Mouse (Mus musculus) midbrain, embryonic 14.5 days (tissue): Measurements from ENCODE around the gene Spon2. TPM values are rescaled to one million over a fixed set of nuclear protein-coding genes. Genes with fewer than 3 reads are reported as not detected.

Source experiments
- ATAC-seq: fragments of 200-750 bp; cut with Nextera tagmentation; 2 replicates; pipeline ENCODE4 v1.8.0; 2017; ENCODE audit warnings: moderate number of reproducible peaks, moderate library complexity; ENCODE audit not compliant: low FRiP score, low TSS enrichment
- DNase-seq: peaks from one replicate; pipeline ENCODE4 v3.0.0-alpha.2; 2015
- H3K27ac ChIP-seq: fragments of 300-500 bp; sonication (generic); replicated peaks from 2 replicates; pipeline ENCODE4 v1.5.1; 2014; ENCODE audit warnings: mild to moderate bottlenecking, low read depth, low read length, moderate library complexity
- H3K27me3 ChIP-seq: fragments of 300-500 bp; sonication (generic); 2 replicates; pipeline ENCODE4 v1.6.1; 2014; ENCODE audit warnings: low read length, control low read depth, mixed read lengths; ENCODE audit not compliant: control insufficient read depth, insufficient read depth
- H3K36me3 ChIP-seq: fragments of 300-500 bp; sonication (generic); 2 replicates; pipeline ENCODE4 v1.6.1; 2014; ENCODE audit warnings: low read length, control low read depth; ENCODE audit not compliant: control insufficient read depth, insufficient read depth
- H3K4me1 ChIP-seq: fragments of 300-500 bp; sonication (generic); 2 replicates; pipeline ENCODE4 v1.6.1; 2014; ENCODE audit warnings: mild to moderate bottlenecking, antibody characterized with exemption, low read length, control low read depth; ENCODE audit not compliant: control insufficient read depth, insufficient read depth
- H3K4me2 ChIP-seq: fragments of 300-500 bp; sonication (generic); 2 replicates; pipeline ENCODE4 v1.6.1; 2014; ENCODE audit warnings: mild to moderate bottlenecking, low read length, moderate library complexity
- H3K4me3 ChIP-seq: fragments of 300-500 bp; sonication (generic); replicated peaks from 2 replicates; pipeline ENCODE4 v1.5.1; 2014; ENCODE audit warnings: low read depth, low read length
- H3K9ac ChIP-seq: fragments of 300-500 bp; sonication (generic); replicated peaks from 2 replicates; pipeline ENCODE4 v1.6.1; 2014; ENCODE audit warnings: mild to moderate bottlenecking, low read length, moderate library complexity
- H3K9me3 ChIP-seq: fragments of 300-500 bp; sonication (generic); 2 replicates; pipeline ENCODE4 v1.6.1; 2016; ENCODE audit warnings: low read length, control low read depth, mixed read lengths; ENCODE audit not compliant: control insufficient read depth
- WGBS: fragments of 180-500 bp; shearing (Covaris S2); extraction: QIAGEN DNeasy Blood & Tissue Kit; methylation state at CpG from one replicate; pipeline ENCODE4 v1.1.7; 2014; 5-methylcytosine and 5-hydroxymethylcytosine counted together
- polyA plus RNA-seq: library from polyadenylated mRNA; unstranded; fragments of >200 nt; fragmentation: Nextera tagmentation; extraction: Ambion mirVana; gene quantifications from 2 replicates; pipeline ENCODE4 v1.2.1, GENCODE M21; 2014

Gene Spon2
- polyA plus RNA-seq, 1 experiment from 2014 or later: 1.6 TPM

DNA sequence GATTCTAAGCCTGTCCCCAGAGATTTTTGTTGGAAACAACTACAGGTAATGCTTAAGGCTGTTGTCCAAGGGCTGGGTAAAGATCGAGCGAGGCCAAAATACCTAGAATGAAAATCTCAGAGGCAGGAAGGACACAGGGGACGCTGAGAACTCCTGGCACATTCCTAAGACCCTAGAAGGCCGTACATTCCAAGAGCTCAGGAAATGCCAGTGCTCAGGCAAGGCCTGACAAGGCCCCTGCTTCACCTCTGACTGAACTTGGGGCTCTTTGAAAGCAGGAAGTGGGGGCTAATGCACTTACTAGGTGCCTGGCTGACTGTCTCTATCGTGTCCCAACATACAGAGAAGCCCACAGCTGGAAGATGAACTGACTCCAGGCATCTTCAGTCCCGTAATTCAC, 4.1 kb upstream of the Spon2 start:
- 85% methylated on average over 6 of the region's 6 CpGs for WGBS
- Histone ChIP-seq H3K4me2 (no peak overlapping the region), H3K9me3 (no peaks in the 10 kb centered on the region), H3K4me3 (no peak overlapping the region), H3K9ac (no peak overlapping the region), H3K36me3 (no peaks in the 10 kb centered on the region), H3K27ac (no peak overlapping the region), H3K4me1 (peaks cover 5% of the 10 kb centered on the region; the same call in 1 of the 2 replicates), H3K27me3 (no peaks in the 10 kb centered on the region)
- no peak for ATAC-seq
- no peak for DNase-seq

- ATAC-seq (no peak), DNase-seq (no peak)
- 83% methylated on average over 10 of the region's 10 CpGs for WGBS
- Histone ChIP-seq H3K27ac (no peak overlapping the region), H3K4me3 (no peak overlapping the region), H3K9ac (no peak overlapping the region), H3K9me3 (no peaks in the 10 kb centered on the region), H3K36me3 (no peaks in the 10 kb centered on the region), H3K4me2 (no peak overlapping the region), H3K4me1 (peaks cover 5% of the 10 kb centered on the region; the same call in 1 of the 2 replicates), H3K27me3 (no peaks in the 10 kb centered on the region)
Observed at GRCm38 (mm10) chr5:33220350-33221044, 2.2 kb upstream of the Spon2 start.

DNA sequence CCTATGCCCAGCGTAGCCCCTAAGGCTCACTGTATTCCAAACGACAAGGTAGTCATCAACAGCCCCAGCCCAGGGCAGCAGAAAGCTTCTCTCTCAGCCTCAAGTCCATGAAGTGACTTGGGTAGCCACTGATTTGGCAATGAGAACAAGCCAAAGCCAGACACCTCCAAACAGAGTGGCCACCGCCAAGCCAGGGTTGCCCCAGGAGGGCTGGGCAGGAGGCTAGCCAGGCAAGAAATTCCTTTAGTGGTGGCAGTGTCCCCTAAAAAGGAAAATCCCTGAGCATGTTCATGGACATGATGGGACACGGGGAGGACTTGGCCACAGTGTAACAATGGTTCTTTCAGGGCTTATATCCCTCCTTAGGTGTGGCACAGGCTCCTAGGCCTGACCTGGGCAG, 1.6 kb upstream of the Spon2 start:
- Histone ChIP-seq H3K9me3 (no peaks in the 10 kb centered on the region), H3K4me3 (no peak overlapping the region)
- WGBS: 92% methylated on average over 4 of the region's 4 CpGs

DNA sequence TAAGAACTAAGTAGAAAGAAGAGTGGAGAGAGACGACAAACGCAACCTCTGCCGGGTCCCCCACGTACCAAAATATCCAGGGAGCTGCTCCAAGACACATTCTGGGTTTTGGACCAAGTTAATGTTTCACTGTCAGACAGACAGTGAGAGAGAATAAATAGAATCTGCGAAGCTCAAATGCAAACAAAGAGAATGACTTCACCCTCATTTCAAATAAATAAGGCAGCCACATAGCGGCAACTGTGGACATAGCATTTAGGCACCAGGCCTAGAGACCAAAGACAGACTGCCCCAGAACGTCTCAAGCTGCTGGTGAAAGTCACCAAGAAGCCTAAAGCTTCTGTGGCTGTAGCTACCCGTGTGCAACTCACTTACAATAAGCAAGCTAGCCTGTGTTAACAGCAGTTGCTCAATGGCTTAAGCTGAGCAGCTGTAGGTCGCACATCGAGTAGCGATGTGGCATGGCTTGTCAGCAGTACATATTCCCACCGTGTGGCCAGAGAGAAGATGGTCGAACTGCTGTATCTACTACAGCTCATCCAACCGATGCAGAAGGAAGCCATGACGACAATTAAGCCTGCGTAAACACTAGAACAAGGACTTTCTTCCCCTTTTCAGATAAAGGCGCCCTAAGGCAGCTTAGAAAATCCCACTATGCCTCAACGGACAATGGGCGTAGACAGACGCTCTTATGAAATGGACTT, 643 bp upstream of the Spon2 start:
- WGBS: 72% methylated on average over 20 of the region's 20 CpGs
- no peak for ATAC-seq
- Histone ChIP-seq H3K4me1 (peaks cover 5% of the 10 kb centered on the region; the same call in 1 of the 2 replicates), H3K27me3 (no peaks in the 10 kb centered on the region), H3K4me3 (no peak overlapping the region), H3K9ac (no peak overlapping the region), H3K27ac (no peak overlapping the region; the same call in 1 of the 2 replicates), H3K4me2 (no peak overlapping the region), H3K36me3 (no peaks in the 10 kb centered on the region), H3K9me3 (no peaks in the 10 kb centered on the region)
- no peak for DNase-seq

More for the DNA sequence above, 1.6 kb upstream of the Spon2 start:
- Histone ChIP-seq H3K4me1 (peaks cover 5% of the 10 kb centered on the region; the same call in 1 of the 2 replicates), H3K36me3 (no peaks in the 10 kb centered on the region), H3K27me3 (no peaks in the 10 kb centered on the region), H3K4me2 (no peak overlapping the region), H3K9ac (no peak overlapping the region), H3K27ac (no peak overlapping the region)
- ATAC-seq (no peak), DNase-seq (no peak)

GRCm38 (mm10) chr5:33217663-33218062, 592 bp downstream of the Spon2 start:
- 60% methylated on average over 3 of the region's 3 CpGs for WGBS
- no peaks in the 10 kb centered on the region for H3K9me3 ChIP-seq
- H3K4me3 ChIP-seq: no peak overlapping the region
- H3K27me3 ChIP-seq: no peaks in the 10 kb centered on the region
- no peak overlapping the region for H3K9ac ChIP-seq
- peaks cover 5% of the 10 kb centered on the region; the same call in 1 of the 2 replicates for H3K4me1 ChIP-seq
- H3K36me3 ChIP-seq: no peaks in the 10 kb centered on the region
- H3K27ac ChIP-seq: no peak overlapping the region
- no peak overlapping the region for H3K4me2 ChIP-seq
- no peak for DNase-seq
- no peak for ATAC-seq

- Histone ChIP-seq H3K4me2 (no peak overlapping the region), H3K9me3 (no peaks in the 10 kb centered on the region), H3K4me3 (no peak overlapping the region), H3K27ac (no peak overlapping the region), H3K9ac (no peak overlapping the region), H3K4me1 (peaks cover 5% of the 10 kb centered on the region; the same call in 1 of the 2 replicates), H3K27me3 (no peaks in the 10 kb centered on the region), H3K36me3 (no peaks in the 10 kb centered on the region)
- 76% methylated on average over 4 of the region's 4 CpGs for WGBS
- ATAC-seq: no peak
- no peak for DNase-seq
Observed at GRCm38 (mm10) chr5:33214723-33215122, 3.5 kb downstream of the Spon2 start.

DNA sequence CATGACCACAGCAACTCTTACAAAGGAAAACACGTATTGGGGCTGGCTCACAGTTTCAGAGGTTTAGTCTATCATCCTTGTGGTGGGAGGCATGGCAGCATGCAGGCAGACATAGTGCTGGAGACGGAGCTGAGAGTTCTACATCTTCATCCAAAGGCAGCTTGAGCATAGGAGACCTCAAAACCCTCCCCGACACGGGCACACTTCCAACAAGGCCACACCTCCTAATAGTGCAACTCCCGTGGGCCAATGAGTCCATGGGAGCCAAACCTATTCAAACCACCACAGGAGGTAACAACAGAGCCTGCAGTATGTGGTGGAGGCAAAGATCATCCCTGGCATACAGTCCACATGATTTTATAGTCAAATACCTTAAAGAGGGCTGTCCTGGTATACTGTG, 7.0 kb downstream of the Spon2 start:
- no peak overlapping the region for H3K4me2 ChIP-seq
- H3K9ac ChIP-seq: no peak overlapping the region
- DNase-seq (no peak), ATAC-seq (no peak)
- H3K4me1 ChIP-seq: no peaks in the 10 kb centered on the region
- H3K27me3 ChIP-seq: no peaks in the 10 kb centered on the region
- 77% methylated on average over 5 of the region's 5 CpGs for WGBS
- H3K27ac ChIP-seq: no peak overlapping the region
- no peak overlapping the region for H3K4me3 ChIP-seq
- H3K36me3 ChIP-seq: no peaks in the 10 kb centered on the region
- no peaks in the 10 kb centered on the region for H3K9me3 ChIP-seq

- no peaks in the 10 kb centered on the region for H3K4me1 ChIP-seq
- H3K27ac ChIP-seq: no peak overlapping the region
- no peak for ATAC-seq
- no peak overlapping the region for H3K4me3 ChIP-seq
- DNase-seq: no peak
- H3K9me3 ChIP-seq: no peaks in the 10 kb centered on the region
- WGBS: 91% methylated on average over 3 of the region's 3 CpGs
- H3K27me3 ChIP-seq: no peaks in the 10 kb centered on the region
- H3K4me2 ChIP-seq: no peak overlapping the region
- H3K36me3 ChIP-seq: no peaks in the 10 kb centered on the region
- H3K9ac ChIP-seq: no peak overlapping the region
Observed at GRCm38 (mm10) chr5:33210515-33210914, 7.7 kb downstream of the Spon2 start.
